Comparison of ENCODE assay signal across 7 mouse cellular contexts in genomic region chr2:118486933-118487332, GRCm38 (mm10). TPM values are rescaled to one million over a fixed set of nuclear protein-coding genes. Genes with fewer than 3 reads are reported as not detected.
DNase-seq lines count a peak whose midpoint lies in the region; ATAC-seq lines count a peak whose summit lies in the region.

No protein-coding gene starts in this region.

- DNase-seq in NIH3T3 (ENCODE audit: low read depth): peak; percentile 93
- DNase-seq in cerebellum, adult 18-20 months: peak; percentile 76 to 86
- DNase-seq in frontal cortex, postnatal 36 days (ENCODE audit: low spot score in 2 of 2): peak; percentile 66 to 71
- peak; percentile 75 to 80 for DNase-seq in left cerebral cortex, postnatal 14 days (ENCODE audit: low spot score in 2 of 2)
- DNase-seq in mesoderm, embryonic 11.5 days (ENCODE audit: low read depth, low spot score): peak; percentile 83
- DNase-seq in skeletal muscle tissue, adult 2 months (ENCODE audit: low read depth, low spot score): peak; percentile 42

- peak; percentile 61 for ATAC-seq in inflammation-experienced regulatory T-cells, adult 6 months

- intact Hi-C loops in left cerebral cortex, postnatal 14 days (cut with DNase I): loop anchor here (2.0 to 10.0 kb wide), 5 partner anchors 60 to 398 kb away; partner anchors contain the start of genes Bmf and Inafm2

RNA-seq across cellular contexts. Expression of gene Srp14, which starts 7.4 kb away (rescaled TPM):
- polyA plus RNA-seq in inflammation-experienced regulatory T-cells, adult 6 months (2017; shearing (Covaris generic)): 100 to 1,000 TPM; 288 to 331 (median 298) TPM
- total RNA-seq in left cerebral cortex, postnatal 14 days (2021): 100 to 1,000 TPM; 157 to 167 TPM

Comparison
In these comparisons a context has a peak if more than half of its experiments do, and no peak if none do; other contexts are left out.
1. Peak in every context shown above with its lines: DNase-seq and ATAC-seq.
2. DNase-seq: peak in every context shown above with its lines; median percentile 93 in NIH3T3; 83 in mesoderm, embryonic 11.5 days; 81 in cerebellum, adult 18-20 months; 78 in left cerebral cortex, postnatal 14 days; 68 in frontal cortex, postnatal 36 days; 42 in skeletal muscle tissue, adult 2 months.